Mouse (Mus musculus) heart, embryonic 14.5 days (tissue): Measurements from ENCODE around the gene Ddrgk1. TPM values are rescaled to one million over a fixed set of nuclear protein-coding genes. Genes with fewer than 3 reads are reported as not detected.
A peak's percentile ranks its signal among the peaks of the same experiment; 100 is the strongest.

Experiments used
- ATAC-seq: fragments of 200-750 bp; cut with Nextera tagmentation; 2 replicates; pipeline ENCODE4 v1.8.0; 2017; ENCODE audit warnings: low read depth, moderate TSS enrichment; ENCODE audit not compliant: insufficient number of reproducible peaks, insufficient read depth, low FRiP score
- H3K27ac ChIP-seq, 2 experiments: fragments of 200-500 bp in 1 of 2; fragments of 300-500 bp in 1 of 2; sonication (generic) in 1 of 2; replicated peaks in 1 of 2; 2 replicates each; pipeline ENCODE4 v1.5.1; 2012 to 2014; ENCODE audit warnings: low read depth in 2 of 2, low read length in 2 of 2, control low read depth in 1 of 2, mild to moderate bottlenecking in 1 of 2, mixed read lengths in 1 of 2; ENCODE audit not compliant: control insufficient read depth in 1 of 2, insufficient read depth in 1 of 2
- H3K27me3 ChIP-seq: fragments of 300-500 bp; sonication (generic); 2 replicates; pipeline ENCODE4 v1.6.1; 2014; ENCODE audit warnings: mild to moderate bottlenecking, low read length, control low read depth; ENCODE audit not compliant: control insufficient read depth, insufficient read depth
- H3K36me3 ChIP-seq: fragments of 300-500 bp; sonication (generic); 2 replicates; pipeline ENCODE4 v1.6.1; 2014; ENCODE audit warnings: mild to moderate bottlenecking, control low read depth, low read length, mixed read lengths; ENCODE audit not compliant: control insufficient read depth, insufficient read depth
- H3K4me1 ChIP-seq, 2 experiments: fragments of 200-500 bp in 1 of 2; fragments of 300-500 bp in 1 of 2; sonication (generic) in 1 of 2; 2 replicates each; pipeline ENCODE4 v1.6.1; 2012 to 2014; ENCODE audit warnings: low read length in 2 of 2, control low read depth in 1 of 2, mixed read lengths in 1 of 2; ENCODE audit not compliant: control insufficient read depth in 2 of 2, insufficient read depth in 2 of 2
- H3K4me2 ChIP-seq: fragments of 300-500 bp; sonication (generic); 2 replicates; pipeline ENCODE4 v1.6.1; 2014; ENCODE audit warnings: mild to moderate bottlenecking, low read length
- H3K4me3 ChIP-seq, 2 experiments: fragments of 200-500 bp in 1 of 2; fragments of 300-500 bp in 1 of 2; sonication (generic) in 1 of 2; 2 replicates each; pipeline ENCODE4 v1.5.1; 2012 to 2014; ENCODE audit warnings: low read length in 2 of 2, mild to moderate bottlenecking in 2 of 2, control low read depth in 1 of 2, low read depth in 1 of 2, moderate library complexity in 1 of 2; ENCODE audit not compliant: control insufficient read depth in 1 of 2, insufficient read depth in 1 of 2
- H3K9ac ChIP-seq: fragments of 300-500 bp; sonication (generic); 2 replicates; pipeline ENCODE4 v1.6.1; 2014; ENCODE audit warnings: mild to moderate bottlenecking, low read length
- H3K9me3 ChIP-seq: fragments of 300-500 bp; sonication (generic); 2 replicates; pipeline ENCODE4 v1.6.1; 2016; ENCODE audit warnings: low read length, control low read depth; ENCODE audit not compliant: control insufficient read depth
- WGBS: fragments of 180-500 bp; shearing (Covaris S2); extraction: QIAGEN DNeasy Blood & Tissue Kit; methylation state at CpG from one replicate; pipeline ENCODE4 v1.1.7; 2014; 5-methylcytosine and 5-hydroxymethylcytosine counted together
- polyA plus RNA-seq: library from polyadenylated mRNA; unstranded; fragments of >200 nt; fragmentation: Nextera tagmentation; extraction: Ambion mirVana; gene quantifications from 2 replicates; pipeline ENCODE4 v1.2.1, GENCODE M21; 2014

The Ddrgk1 gene
- polyA plus RNA-seq, 1 experiment from 2014 or later = 44.8 TPM

DNA sequence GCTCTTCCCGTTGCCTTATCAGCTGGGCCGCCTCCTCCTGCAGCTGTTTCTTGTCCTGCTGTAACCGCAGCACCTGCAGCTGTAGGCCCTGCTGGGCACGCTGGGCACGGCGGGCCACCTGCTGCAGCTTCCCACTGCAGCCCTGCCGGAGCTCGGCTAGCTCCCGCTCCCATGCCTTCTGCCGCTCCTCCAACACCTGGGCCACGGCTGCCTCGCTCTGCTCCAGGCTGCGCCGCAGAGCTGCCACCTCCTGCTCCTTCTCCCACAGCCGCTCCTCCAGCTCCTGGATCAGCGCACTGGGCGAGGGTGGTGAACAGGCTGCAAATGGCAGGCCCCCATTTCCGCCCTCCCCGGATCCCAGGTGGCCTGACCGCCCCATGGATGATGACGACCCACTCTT is 28.6 kb downstream of the Ddrgk1 start:
- peak overlapping the region; percentile 93 for H3K4me2 ChIP-seq
- H3K27me3 ChIP-seq = peaks cover 74% of the 10 kb centered on the region
- H3K9me3 ChIP-seq = no peaks in the 10 kb centered on the region
- no peak overlapping the region for H3K27ac ChIP-seq
- 16% methylated on average over 19 of the region's 21 CpGs for WGBS
- H3K36me3 ChIP-seq = no peaks in the 10 kb centered on the region
- peak overlapping the region; percentile 23; the same call in 1 of the 2 replicates for H3K9ac ChIP-seq
- peaks cover 7 to 18% of the 10 kb centered on the region in 2 experiments; a peak in 3 of 4 replicates for H3K4me1 ChIP-seq
- peak overlapping the region; percentile 0 to 44; a peak in 1 of 4 replicates for H3K4me3 ChIP-seq
- ATAC-seq = no peak

DNA sequence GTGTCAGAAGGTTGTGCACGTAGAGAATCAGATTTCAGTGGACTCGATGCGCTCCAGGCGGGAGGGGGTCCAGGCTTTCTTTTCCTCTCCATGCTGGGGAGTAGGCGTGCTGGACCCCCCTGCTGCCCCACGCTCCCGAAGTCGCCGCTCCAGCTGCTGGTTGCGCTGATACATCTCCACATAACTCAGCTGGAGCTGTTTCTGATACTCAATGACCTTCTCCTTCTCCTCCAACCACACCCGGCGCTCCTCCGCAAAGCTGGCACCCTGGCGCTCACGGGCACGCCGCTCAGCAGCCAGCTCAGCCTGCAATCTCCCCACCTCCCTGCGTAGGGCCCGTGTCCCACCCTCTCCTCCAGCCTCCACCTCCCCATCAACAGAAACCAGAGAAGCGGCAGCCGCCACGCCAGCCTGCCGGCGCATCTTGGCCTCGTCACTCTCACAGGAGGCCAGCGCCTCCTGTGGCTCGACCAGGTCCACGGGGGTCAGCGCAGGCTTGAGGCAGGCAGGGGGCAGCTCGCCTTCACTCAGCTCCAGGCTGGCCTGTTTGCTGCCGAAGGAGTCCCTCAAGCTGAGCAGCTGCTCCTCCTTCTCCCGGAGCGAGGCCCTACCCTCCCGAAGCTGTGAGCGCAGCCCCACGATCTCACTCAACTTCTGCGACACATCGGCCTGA is 29.6 kb downstream of the Ddrgk1 start:
- Histone ChIP-seq H3K4me3 (peak overlapping the region; percentile 40 to 44), H3K27me3 (peaks cover 70% of the 10 kb centered on the region), H3K4me1 (peaks cover 7 to 18% of the 10 kb centered on the region in 2 experiments; a peak in 3 of 4 replicates), H3K9ac (peak overlapping the region; percentile 67), H3K27ac (no peak overlapping the region), H3K4me2 (peak overlapping the region; percentile 93), H3K9me3 (no peaks in the 10 kb centered on the region), H3K36me3 (no peaks in the 10 kb centered on the region)
- no peak for ATAC-seq
- WGBS = 2% methylated on average over 38 of the region's 38 CpGs

DNA sequence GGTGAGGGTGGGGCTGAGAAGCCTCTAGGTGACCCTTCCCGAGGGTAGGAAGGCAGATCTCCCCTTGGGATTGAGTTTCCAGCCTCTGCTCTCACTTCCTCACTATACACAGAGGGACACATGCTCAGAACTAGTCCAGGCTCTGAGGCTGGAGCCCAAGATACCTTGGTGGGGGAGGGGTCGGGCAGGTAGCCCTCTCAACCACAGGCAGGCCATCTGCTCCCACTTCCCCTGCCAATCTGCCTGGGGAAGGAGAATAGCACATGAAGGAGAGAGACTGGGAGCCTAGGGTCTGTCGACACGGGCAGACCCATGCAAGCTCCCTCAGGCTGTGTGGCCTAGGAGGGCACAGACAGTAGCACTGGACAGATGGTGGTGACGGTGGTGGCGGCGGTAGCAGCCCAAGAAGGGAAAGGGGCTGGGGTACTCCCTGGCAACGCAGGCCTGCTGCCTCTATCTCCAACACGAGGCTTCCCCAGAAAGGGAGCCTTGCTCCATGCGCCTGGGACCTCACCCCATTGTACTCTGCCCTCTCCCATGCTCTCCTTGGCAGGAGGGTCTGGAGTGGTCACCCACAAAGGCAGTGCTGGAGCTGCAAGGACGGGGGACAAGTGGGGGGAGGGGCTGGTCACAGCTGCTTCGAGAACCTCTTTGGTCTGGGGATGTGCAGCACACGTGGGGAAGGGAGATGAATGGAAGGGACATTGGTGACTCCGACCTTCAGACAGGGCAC is 30.3 kb downstream of the Ddrgk1 start:
- H3K9me3 ChIP-seq = no peaks in the 10 kb centered on the region
- 20% methylated on average over 14 of the region's 14 CpGs for WGBS
- H3K4me3 ChIP-seq = peak overlapping the region; percentile 40 to 44
- H3K27ac ChIP-seq = no peak overlapping the region
- ATAC-seq = no peak
- peaks cover 67% of the 10 kb centered on the region for H3K27me3 ChIP-seq
- H3K4me2 ChIP-seq = peak overlapping the region; percentile 93
- no peaks in the 10 kb centered on the region for H3K36me3 ChIP-seq
- H3K4me1 ChIP-seq = peaks cover 7 to 18% of the 10 kb centered on the region in 2 experiments; a peak in 3 of 4 replicates
- peak overlapping the region; percentile 67 for H3K9ac ChIP-seq

DNA sequence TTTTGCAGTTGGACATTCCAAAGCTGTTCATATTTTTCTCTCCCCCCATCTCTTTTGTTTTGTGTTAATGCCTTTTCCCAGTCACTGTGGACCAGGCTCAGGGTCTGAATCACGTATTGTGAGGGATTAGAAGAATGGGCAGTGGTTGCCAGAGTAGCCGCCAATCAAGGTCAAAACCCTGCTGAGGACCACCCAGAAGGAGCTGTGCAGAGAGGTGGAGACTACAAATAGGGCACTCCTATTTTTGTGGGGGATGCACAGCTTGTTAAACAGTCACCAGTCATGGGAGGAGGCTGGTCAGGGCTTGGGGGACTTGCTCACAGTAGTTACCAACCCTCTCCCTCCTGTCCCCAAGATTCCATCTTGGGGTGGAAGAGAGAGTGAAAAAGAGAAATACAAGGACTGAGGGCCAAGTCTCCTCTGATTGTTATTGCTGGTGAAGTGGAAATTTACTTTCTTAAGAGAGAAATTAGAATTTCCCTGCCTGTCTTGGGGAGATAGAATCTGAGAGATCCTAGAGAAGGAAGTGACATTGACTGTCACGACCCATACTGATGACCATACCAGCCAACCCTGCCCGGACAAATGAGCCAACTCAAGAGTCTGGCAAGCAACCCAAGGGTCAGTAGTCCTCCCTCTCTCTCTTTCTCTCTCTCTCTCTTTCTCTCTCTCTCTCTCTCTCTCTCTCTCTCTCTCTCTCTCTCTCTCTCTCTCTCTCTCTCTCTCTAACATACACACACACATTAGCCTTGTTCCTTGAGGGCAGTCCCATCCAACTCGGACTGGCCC is 31.4 kb downstream of the Ddrgk1 start:
- H3K27ac ChIP-seq = no peak overlapping the region
- peaks cover 57% of the 10 kb centered on the region for H3K27me3 ChIP-seq
- no peak for ATAC-seq
- no peak overlapping the region for H3K4me2 ChIP-seq
- H3K4me3 ChIP-seq = no peak overlapping the region
- 58% methylated on average over 5 of the region's 5 CpGs for WGBS
- no peaks in the 10 kb centered on the region for H3K36me3 ChIP-seq
- H3K4me1 ChIP-seq = peaks cover 10 to 28% of the 10 kb centered on the region in 2 experiments
- no peaks in the 10 kb centered on the region for H3K9me3 ChIP-seq
- H3K9ac ChIP-seq = no peak overlapping the region

DNA sequence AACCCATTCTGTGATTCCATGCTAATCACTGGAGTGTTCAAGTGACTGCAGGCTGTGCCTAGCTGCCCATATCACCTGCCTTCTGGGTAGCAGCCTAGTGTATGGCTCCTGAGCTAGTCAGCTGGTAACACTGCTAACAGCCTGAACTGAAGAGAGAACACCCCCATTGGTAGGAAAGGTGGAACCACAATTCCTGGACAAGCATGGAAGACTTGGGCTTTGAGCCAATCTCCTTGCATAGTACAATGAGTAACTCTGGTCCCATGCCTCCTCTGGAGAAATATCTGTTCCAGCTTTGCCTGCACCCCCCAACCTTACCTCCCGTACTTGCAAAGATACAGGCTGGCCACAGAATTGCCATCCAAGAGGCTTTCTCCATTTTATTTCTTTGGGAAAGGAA is 32.0 kb downstream of the Ddrgk1 start:
- Histone ChIP-seq H3K4me1 (peaks cover 10 to 28% of the 10 kb centered on the region in 2 experiments), H3K9ac (no peak overlapping the region), H3K4me2 (no peak overlapping the region), H3K27me3 (peaks cover 51% of the 10 kb centered on the region), H3K4me3 (no peak overlapping the region), H3K9me3 (no peaks in the 10 kb centered on the region), H3K27ac (no peak overlapping the region), H3K36me3 (peaks cover 4% of the 10 kb centered on the region)
- WGBS = 88% methylated on average over 1 of the region's 1 CpGs
- ATAC-seq = no peak

DNA sequence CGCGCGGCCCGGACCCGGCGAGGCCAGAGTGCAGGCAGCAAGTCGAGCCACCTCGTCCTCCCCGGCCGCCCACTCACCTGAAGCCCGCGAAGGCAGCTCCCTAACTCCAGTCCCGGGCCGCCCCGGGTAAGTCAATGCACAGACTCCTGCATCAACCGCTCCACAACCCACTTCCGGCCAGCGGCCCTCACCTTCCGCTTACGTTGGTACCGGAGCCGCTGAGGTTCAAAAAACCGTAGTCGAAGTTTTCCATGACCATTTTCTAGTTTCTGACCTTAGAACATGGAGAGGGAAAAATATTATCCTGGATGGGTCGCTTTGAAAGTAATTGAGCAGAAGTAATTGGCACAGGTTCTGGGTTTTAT is 34.6 kb downstream of the Ddrgk1 start, which contains the start of the genes Fastkd5 and Ubox5:
Gene Fastkd5, minus strand, starts transcription at position 189 of the 365 bp plus-strand sequence.
Gene Ubox5, minus strand, starts transcription at position 200 of the 365 bp plus-strand sequence.
- peak within 1 kb of the TSS; percentile 96 for H3K9ac ChIP-seq
- H3K36me3 ChIP-seq = peaks cover 23% of the 10 kb centered on the region
- peak within 1 kb of the TSS; percentile 95 for H3K4me2 ChIP-seq
- peak within 1 kb of the TSS; percentile 14 to 63; a peak in 3 of 4 replicates for H3K27ac ChIP-seq
- ATAC-seq = peak; percentile 72
- H3K4me1 ChIP-seq = peaks cover 7 to 15% of the 10 kb centered on the region in 2 experiments
- WGBS = under 1% methylated on average over 25 of the region's 25 CpGs
- no peaks in the 10 kb centered on the region for H3K9me3 ChIP-seq
- peaks cover 25% of the 10 kb centered on the region for H3K27me3 ChIP-seq
- H3K4me3 ChIP-seq = peak within 1 kb of the TSS; percentile 93 to 97
